Mouse (Mus musculus) activated CD4-positive, CD25-positive, alpha-beta regulatory T cell, adult 9 weeks (primary cell): ENCODE data around the gene B4gat1. TPM values are rescaled to one million over a fixed set of nuclear protein-coding genes. Genes with fewer than 3 reads are reported as not detected.

Source experiments
- polyA plus RNA-seq: library from polyadenylated mRNA; unstranded; fragments of 100-300 nt; shearing (Covaris generic); gene quantifications from one replicate; pipeline ENCODE4 v1.2.1, GENCODE M21; 2017

The B4gat1 gene
- polyA plus RNA-seq, result 18.7 TPM

DNA sequence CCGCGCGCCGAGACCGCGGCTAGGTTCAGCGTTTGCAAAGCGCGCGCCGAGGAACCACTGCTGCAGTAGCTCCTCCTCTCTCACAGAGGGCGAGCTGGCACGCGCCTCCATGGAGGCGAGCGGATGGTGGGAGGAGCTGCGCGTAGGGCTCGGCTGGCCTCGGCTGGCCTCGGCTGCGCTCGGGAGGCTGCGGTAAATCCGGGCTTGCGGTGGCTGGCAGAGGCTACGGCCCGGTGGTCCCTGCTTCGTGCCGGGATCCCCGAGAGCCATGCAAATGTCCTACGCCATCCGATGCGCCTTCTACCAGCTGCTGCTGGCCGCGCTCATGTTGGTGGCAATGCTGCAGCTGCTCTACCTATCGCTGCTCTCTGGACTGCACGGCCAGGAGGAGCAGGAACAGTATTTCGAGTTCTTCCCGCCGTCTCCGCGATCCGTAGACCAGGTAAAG is at the start of gene B4gat1, which contains the start of gene AC124502.3:
Gene B4gat1, plus strand, starts transcription at position 118 of the 448 bp plus-strand sequence.
Gene AC124502.3, plus strand, starts transcription at position 183 of the 448 bp plus-strand sequence.

DNA sequence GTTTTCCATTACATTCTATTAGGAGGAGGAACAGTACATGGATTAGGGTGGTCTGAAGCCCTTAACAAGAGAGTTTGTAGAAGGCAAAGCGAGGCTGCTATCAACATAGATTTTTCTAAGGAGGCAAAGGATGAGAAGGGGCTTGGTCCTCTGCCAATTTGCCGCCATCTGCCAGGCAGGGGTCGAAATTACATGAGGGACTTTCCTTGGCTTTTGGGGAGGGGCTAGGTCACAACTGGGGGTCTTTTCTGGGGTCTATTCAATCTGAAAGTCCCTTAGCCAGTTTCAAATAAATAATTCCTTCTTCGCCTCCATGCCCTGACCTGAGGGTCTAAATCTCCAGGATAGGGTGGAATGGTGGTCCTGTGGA is 48.4 kb upstream of the B4gat1 start, which contains the start of gene Npas4:
Gene Npas4, minus strand, starts transcription at position 61 of the 370 bp plus-strand sequence.

DNA sequence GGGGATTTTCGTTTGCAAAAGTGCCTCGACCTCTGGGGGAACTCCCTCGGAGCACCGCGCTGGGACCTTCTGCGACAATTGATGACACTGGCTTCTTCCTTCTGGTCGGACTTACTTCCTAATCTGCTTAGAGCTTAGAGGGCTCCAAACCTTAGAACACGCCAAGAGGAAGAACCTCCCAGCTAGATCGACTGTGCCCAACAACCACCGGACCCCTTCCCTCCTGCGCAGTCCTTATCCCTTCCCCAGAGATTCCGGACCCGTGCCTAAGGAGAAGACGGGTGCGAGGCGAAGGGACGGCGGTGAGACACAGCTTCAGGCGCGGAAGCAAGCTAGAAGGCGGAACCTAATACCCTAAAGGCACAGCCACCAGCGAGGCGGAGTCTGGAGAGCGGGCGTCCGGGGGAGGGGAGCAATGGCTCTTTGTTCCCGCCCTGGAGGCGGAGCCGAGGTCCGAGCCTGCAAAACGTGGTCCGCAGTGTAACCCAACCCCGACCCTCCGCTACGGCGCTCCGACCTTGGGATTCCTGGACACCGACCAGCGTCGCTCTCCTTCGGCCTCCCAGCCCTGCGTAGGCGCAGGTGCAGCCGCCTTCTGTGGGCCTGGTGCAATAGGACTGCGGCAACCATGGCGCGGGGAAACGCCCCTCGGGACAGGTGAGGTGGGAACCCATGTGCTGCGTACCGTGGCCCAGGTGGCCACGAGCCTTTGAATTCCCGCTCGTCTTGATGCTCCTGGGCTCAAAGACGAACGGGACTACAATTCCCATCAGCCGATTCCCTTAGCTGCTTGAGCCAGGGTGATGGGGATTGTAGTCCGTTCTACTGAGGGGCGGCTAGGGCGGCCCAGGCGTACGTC is 14.8 kb upstream of the B4gat1 start, which contains the start of gene Slc29a2:
Gene Slc29a2, plus strand, starts transcription at position 240 of the 859 bp plus-strand sequence.

DNA sequence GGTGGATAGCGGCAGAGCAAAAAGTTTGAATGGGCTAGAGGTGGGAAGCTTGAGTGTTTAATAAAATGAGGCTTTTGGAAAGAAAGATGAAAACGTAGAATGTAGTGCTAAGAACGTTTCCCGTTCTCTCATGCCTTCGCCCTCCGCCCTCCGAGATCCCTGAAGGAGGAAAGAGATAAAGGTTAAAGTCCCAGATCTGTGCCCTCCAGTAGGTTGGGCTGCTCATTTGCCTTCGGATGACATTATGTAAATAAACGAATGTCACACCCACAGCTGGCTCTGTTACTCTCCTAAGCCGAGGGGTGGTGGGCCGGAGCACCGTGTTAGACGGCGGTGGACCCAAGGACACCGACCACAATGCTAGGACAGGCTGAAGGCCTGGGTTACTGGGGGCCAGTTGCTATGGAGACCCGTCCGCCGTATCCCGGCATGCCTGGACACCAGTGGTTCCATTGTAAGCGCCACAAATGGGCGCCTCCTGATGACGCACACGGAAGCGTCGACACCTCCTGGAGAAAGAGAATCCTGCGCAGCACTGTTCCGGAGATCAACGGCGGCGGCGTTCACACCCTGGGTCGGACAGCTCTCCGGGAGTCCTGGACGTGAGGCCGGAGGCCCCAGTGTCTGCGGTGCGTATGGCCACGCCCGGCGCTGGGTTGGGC is 2.4 kb downstream of the B4gat1 start, which contains the start of gene Brms1:
Gene Brms1, plus strand, starts transcription at position 493 of the 662 bp plus-strand sequence.

DNA sequence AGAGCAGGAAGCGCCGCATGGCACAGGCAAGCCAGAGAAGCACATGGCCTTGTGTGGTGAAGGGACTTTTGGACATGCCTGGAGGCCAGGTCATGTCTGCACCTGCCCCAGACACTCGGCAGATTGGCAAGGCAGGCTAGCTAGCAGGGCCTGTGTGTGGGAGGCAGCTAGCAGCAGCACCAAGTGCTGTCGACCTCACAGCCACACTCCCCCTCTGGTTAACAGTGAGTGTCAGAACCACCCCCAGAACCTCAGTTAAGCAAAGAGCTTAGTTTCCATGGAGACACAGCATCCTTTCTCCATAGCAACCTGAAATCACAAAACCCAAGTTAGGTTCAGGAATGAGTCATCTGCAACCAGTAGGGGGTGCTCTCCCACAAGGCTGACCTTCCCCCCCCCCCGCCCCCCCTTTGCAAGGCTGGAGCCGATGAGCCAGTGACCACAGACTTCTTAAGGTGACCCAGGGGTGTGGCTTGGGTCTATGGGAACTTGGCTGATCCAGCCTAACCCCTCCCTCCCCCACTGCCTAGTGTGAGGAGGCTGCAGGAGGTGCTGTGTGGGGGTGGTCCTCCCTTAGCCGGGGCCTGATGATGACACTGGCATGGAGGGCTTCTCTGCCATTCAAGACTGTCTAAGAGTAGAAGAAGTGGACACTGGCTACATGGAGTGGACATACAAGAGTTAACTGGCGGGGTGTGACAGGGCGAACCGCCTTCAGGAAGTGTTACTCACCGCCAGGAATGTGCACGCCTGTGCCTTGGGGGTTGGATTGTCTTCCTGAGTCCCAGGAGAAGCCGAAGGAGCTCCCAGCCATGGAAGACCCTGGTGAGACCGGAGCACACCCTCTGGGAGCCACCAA is 11.7 kb downstream of the B4gat1 start, which contains the start of gene Rin1:
Gene Rin1, plus strand, starts transcription at position 435 of the 859 bp plus-strand sequence.

DNA sequence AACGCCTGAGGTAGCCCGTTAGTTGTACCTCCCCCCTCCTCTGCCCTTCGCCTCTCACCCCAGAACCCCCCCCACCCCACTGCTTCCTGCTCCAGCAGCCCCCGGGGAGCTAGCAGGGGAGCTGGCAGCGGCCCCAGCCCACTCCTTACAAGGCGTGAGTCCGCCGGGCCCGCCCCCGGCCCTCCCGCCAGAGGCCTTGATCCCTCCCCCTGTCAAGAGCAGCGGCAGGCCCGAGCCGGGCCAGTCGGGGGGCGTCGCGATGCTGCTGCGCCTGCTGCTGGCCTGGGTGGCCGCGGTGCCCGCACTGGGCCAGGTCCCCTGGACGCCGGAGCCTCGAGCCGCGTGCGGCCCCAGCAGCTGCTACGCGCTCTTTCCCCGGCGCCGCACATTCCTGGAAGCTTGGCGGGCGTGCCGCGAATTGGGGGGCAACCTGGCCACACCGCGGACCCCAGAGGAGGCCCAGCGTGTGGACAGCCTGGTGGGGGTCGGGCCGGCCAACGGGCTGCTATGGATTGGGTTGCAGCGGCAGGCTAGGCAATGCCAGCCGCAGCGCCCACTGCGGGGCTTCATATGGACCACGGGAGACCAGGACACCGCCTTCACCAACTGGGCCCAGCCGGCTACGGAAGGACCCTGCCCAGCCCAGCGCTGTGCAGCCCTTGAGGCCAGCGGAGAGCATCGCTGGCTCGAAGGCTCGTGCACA is 29.4 kb downstream of the B4gat1 start, which contains the start of gene Cd248:
Gene Cd248, plus strand, starts transcription at position 212 of the 703 bp plus-strand sequence.

DNA sequence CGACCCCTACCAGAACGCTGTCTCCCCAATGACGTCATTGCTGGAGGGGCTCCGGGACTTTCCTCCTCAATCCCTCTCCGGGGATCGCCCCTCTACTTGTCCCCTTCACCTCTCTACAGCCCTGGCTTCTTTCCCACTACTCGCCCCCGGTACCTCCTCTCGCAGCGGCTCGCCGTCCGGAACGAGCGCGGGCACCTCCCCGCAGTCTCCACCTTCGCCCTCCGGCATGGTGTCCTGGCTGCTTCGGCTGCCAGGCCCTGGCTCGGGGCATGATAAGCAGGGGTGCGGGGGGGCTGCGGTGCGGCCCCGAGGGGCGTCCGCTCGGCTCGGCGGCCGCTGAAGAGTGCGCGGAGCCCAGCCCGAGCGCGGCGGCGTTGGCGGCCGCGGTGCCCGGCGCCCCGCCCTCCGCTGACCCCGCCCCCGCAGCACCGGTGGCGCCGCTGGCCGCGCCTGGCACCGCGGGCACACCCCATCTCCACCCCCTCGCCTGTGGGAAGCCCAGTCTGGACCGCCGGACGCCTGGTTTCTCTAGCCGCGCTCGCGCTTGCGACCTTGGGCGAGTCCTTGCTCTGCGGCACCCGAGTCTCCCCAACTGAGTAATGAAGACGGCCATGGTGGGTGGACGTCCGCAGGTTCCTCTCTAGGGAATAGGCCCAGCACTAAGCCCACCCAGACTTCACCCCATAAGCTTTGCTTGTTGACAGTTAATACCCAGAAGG is 46.7 kb downstream of the B4gat1 start, which contains the start of gene Tmem151a:
Gene Tmem151a, minus strand, starts transcription at position 387 of the 719 bp plus-strand sequence.

DNA sequence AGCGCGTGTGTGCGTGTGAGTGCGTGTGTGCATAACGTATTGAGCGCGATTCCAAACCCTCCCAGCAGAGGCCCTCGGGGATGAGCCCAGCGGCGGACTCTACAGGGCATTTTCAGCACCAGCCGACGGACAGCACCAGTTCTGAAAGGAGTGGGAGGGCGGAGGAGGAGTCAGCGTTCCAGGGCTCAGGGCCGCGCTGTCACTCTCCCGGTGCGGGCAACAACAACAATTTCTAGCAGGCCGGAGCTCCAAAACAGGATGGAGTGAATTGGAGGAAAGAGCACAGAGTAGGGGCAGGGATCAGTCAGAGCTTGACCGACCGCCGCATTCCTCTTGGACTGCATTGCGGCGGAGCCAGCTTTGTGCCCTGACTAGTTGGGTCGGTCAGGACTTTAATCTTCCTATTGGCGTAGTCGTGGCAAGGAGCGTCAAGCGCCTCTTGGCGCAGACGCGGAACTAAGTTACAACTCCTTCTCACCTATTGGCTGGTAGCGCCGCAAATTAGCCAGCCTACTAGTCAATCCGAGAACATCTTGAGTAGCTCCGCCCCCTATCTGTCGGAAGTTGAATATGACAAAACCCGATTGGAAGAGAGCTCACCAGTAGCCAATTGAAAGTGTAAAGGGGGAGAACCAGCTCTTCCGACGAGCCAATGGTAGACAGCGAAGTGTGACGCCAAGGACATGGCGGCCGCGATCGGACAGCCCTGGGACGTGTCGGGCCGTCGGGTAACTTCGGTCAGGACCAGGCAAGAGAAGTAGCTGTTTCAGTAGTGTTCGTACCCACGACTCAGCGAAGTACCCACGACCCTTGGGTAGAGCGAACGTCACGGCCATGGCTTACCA is 49.5 kb downstream of the B4gat1 start, which contains the start of gene Yif1a:
Gene Yif1a, plus strand, starts transcription at position 655 of the 845 bp plus-strand sequence.

Other genes starting within 250 kb of the B4gat1 start
- 62.0 TPM for gene Rbm4, start 244.9 kb upstream of the B4gat1 start, polyA plus RNA-seq
- gene Gm21992, start 227.2 kb upstream of the B4gat1 start, polyA plus RNA-seq, result 52.8 TPM
- gene Rbm14, start 227.2 kb upstream of the B4gat1 start, polyA plus RNA-seq, result 98.3 TPM
- gene Ccs, start 199.5 kb upstream of the B4gat1 start, polyA plus RNA-seq, result 213 TPM
- gene Ccdc87, start 199.5 kb upstream of the B4gat1 start, polyA plus RNA-seq, result 0.28 TPM
- 7.4 TPM for gene Ctsf, start 183.7 kb upstream of the B4gat1 start, polyA plus RNA-seq
- gene Actn3, start 160.9 kb upstream of the B4gat1 start, polyA plus RNA-seq, result 0.10 TPM
- 7.9 TPM for gene Zdhhc24, start 160.2 kb upstream of the B4gat1 start, polyA plus RNA-seq
- 0.92 TPM for gene Bbs1, start 132.2 kb upstream of the B4gat1 start, polyA plus RNA-seq
- gene Dpp3, start 110.5 kb upstream of the B4gat1 start, polyA plus RNA-seq, result 136 TPM
- gene Peli3, start 95.7 kb upstream of the B4gat1 start, polyA plus RNA-seq, result 0.65 TPM
- 59.2 TPM for gene Mrpl11, start 76.7 kb upstream of the B4gat1 start, polyA plus RNA-seq
- gene Npas4, start 48.5 kb upstream of the B4gat1 start, polyA plus RNA-seq, result 1.8 TPM
- gene Slc29a2, start 15.0 kb upstream of the B4gat1 start, polyA plus RNA-seq, result 2.0 TPM
- gene AC124502.3, start 65 bp downstream of the B4gat1 start, polyA plus RNA-seq, result 3.6 TPM
- 81.9 TPM for gene Brms1, start 2.5 kb downstream of the B4gat1 start, polyA plus RNA-seq
- gene Rin1, start 11.7 kb downstream of the B4gat1 start, polyA plus RNA-seq, result 0.26 TPM
- gene Cd248, start 29.3 kb downstream of the B4gat1 start, polyA plus RNA-seq, result not detected
- not detected for gene Tmem151a, start 46.7 kb downstream of the B4gat1 start, polyA plus RNA-seq
- 58.0 TPM for gene Yif1a, start 49.7 kb downstream of the B4gat1 start, polyA plus RNA-seq
- gene Cnih2, start 59.7 kb downstream of the B4gat1 start, polyA plus RNA-seq, result 1.4 TPM
- gene Rab1b, start 68.2 kb downstream of the B4gat1 start, polyA plus RNA-seq, result 240 TPM
- gene Klc2, start 79.7 kb downstream of the B4gat1 start, polyA plus RNA-seq, result 3.3 TPM
- 16.5 TPM for gene Pacs1, start 234.3 kb downstream of the B4gat1 start, polyA plus RNA-seq